In genomic region chr3:52948824-52949223, GRCm38 (mm10) we compare ENCODE assay signal across 25 mouse cellular contexts.
DNase-seq lines count a peak whose midpoint lies in the region; ATAC-seq lines count a peak whose summit lies in the region.
"Had no signal": no experiment of that assay in that cellular context is flagged by ENCODE, and none has a peak within 500 bp of the region (broad histone marks: within the 10 kb centered on the region; RNA-seq: fewer than 3 reads in every experiment).

No protein-coding gene starts in this region.

- H3K4me1 ChIP-seq in kidney, embryonic 16.5 days (ENCODE audit: insufficient read depth, low read length): no peaks in the 10 kb centered on the region
- H3K4me1 ChIP-seq: embryonic facial prominence, embryonic 10.5 days; embryonic facial prominence, embryonic 12.5 days; forebrain, embryonic 13.5 days had no signal

- no peak overlapping the region for H3K4me3 ChIP-seq in kidney, embryonic 16.5 days (ENCODE audit: low read length)
- H3K4me3 ChIP-seq: embryonic facial prominence, embryonic 10.5 days; embryonic facial prominence, embryonic 12.5 days; forebrain, embryonic 13.5 days had no signal

- no peaks in the 10 kb centered on the region for H3K36me3 ChIP-seq in kidney, embryonic 16.5 days (ENCODE audit: insufficient read depth, low read length)
- H3K36me3 ChIP-seq: embryonic facial prominence, embryonic 10.5 days; embryonic facial prominence, embryonic 12.5 days; G1E had no signal

- H3K4me2 ChIP-seq in kidney, embryonic 16.5 days (replicated peaks; ENCODE audit: low read depth, low read length): no peak overlapping the region
- H3K4me2 ChIP-seq: embryonic facial prominence, embryonic 12.5 days; forebrain, embryonic 13.5 days had no signal

- WGBS in kidney, embryonic 16.5 days: 59% methylated on average over 5 of the region's 5 CpGs

- no peaks in the 10 kb centered on the region for H3K9me3 ChIP-seq in kidney, embryonic 16.5 days (ENCODE audit: low read length)
- H3K9me3 ChIP-seq: embryonic facial prominence, embryonic 10.5 days; embryonic facial prominence, embryonic 12.5 days; forebrain, embryonic 13.5 days had no signal

- H3K27ac ChIP-seq in kidney, embryonic 16.5 days (ENCODE audit: low read length): peak overlapping the region; percentile 2; the same call in 1 of the 2 replicates
- H3K27ac ChIP-seq: embryonic facial prominence, embryonic 10.5 days; embryonic facial prominence, embryonic 12.5 days; forebrain, embryonic 13.5 days had no signal

- ATAC-seq in kidney, embryonic 16.5 days (ENCODE audit: low FRiP score, low TSS enrichment): no peak
- ATAC-seq: activated CD4-positive, CD25-positive, alpha-beta regulatory T cell, adult 4 months; CD4-positive, CD25-positive, alpha-beta regulatory T cell, adult 4 months; forebrain, embryonic 13.5 days; Patski had no signal

- DNase-seq in heart, adult 11 months: peak; percentile 17
- no peak for DNase-seq in heart, adult 8-10 months (ENCODE audit: low spot score)
- DNase-seq in kidney, adult 9 months: peak; percentile 40
- DNase-seq in kidney, postnatal 25 days: no peak
- no peak for DNase-seq in kidney, postnatal 10 days
- DNase-seq in kidney, postnatal 14 days: peak; percentile 21
- DNase-seq in kidney, postnatal 4 days: no peak
- DNase-seq: adrenal gland, adult 8-10 months; adrenal gland, postnatal 14 days; adrenal gland, postnatal 36 days; B cell, adult 2 months; cerebellum, adult 11-12 months; cerebellum, adult 2 months; cerebellum, adult 9-10 months; cerebellum, postnatal 10 days; cerebellum, postnatal 25 days had no signal

- no peak overlapping the region for H3K9ac ChIP-seq in kidney, embryonic 16.5 days (replicated peaks; ENCODE audit: low read length)
- H3K9ac ChIP-seq: embryonic facial prominence, embryonic 12.5 days; forebrain, embryonic 13.5 days had no signal

- H3K27me3 ChIP-seq in kidney, embryonic 16.5 days (ENCODE audit: insufficient read depth, low read length): no peaks in the 10 kb centered on the region
- H3K27me3 ChIP-seq: CH12.LX; embryonic facial prominence, embryonic 12.5 days; forebrain, embryonic 13.5 days had no signal

Comparison
In these comparisons a context has a peak if more than half of its experiments do, and no peak if none do; other contexts are left out.
1. DNase-seq: peak in heart, adult 11 months (single experiment), kidney, adult 9 months (single experiment) and kidney, postnatal 14 days (single experiment); none in heart, adult 8-10 months (single experiment), kidney, postnatal 25 days (0 of 2), kidney, postnatal 10 days (single experiment) and kidney, postnatal 4 days (0 of 2).